Mouse (Mus musculus) megakaryocyte-erythroid progenitor cell, adult 5-6 weeks (primary cell): ENCODE results near the gene Dars2. TPM values are rescaled to one million over a fixed set of nuclear protein-coding genes. Genes with fewer than 3 reads are reported as not detected.
A peak's percentile ranks its signal among the peaks of the same experiment; 100 is the strongest.
"Not testable (repeated sequence)": the region's sequence is repeated elsewhere in the genome, so short reads cannot be mapped to it uniquely, and the experiment has no call there.

Experiments used
- ATAC-seq: replicated peaks from 2 replicates; pipeline ENCODE4 v1.8.0; 2016; ENCODE audit warnings: mild to moderate bottlenecking, inconsistent platforms; ENCODE audit not compliant: severe bottlenecking, poor library complexity, low FRiP score, low TSS enrichment
- total RNA-seq, 2 experiments: library from RNA; stranded (forward) in 1 of 2; stranded (reverse) in 1 of 2; fragments of 200-1000, 215-1000 nt in 1 of 2; fragments of >200 nt in 1 of 2; fragmentation: Nextera tagmentation in 1 of 2; gene quantifications; 2 replicates each; pipeline ENCODE4 v1.2.3; 2014 to 2017

Dars2 gene
- total RNA-seq, 2 experiments from 2014 or later: 35.8 to 52.1 TPM

- no peak for ATAC-seq
These were observed 34.0 kb downstream of the Dars2 start for GRCm38 (mm10) chr1:161036411-161036841.

GRCm38 (mm10) chr1:161035786-161036404 is 34.6 kb downstream of the Dars2 start:
- ATAC-seq: no peak

GRCm38 (mm10) chr1:161035281-161035785 is 35.1 kb downstream of the Dars2 start:
- peak; percentile 14 for ATAC-seq

GRCm38 (mm10) chr1:161034435-161035280 is 35.8 kb downstream of the Dars2 start, which contains the start of gene Zbtb37:
Gene Zbtb37 (minus strand): TSS chr1:161034849.
- peak; percentile 58 for ATAC-seq

GRCm38 (mm10) chr1:161033856-161034434 is 36.5 kb downstream of the Dars2 start:
- no peak for ATAC-seq

GRCm38 (mm10) chr1:161032345-161032744 is 38.1 kb downstream of the Dars2 start:
- no peak for ATAC-seq

GRCm38 (mm10) chr1:161031881-161032280 is 38.6 kb downstream of the Dars2 start:
- ATAC-seq: no peak

GRCm38 (mm10) chr1:161030058-161030457 is 40.4 kb downstream of the Dars2 start:
- no peak for ATAC-seq

GRCm38 (mm10) chr1:161028427-161028826 is 42.0 kb downstream of the Dars2 start:
- not testable (repeated sequence) for ATAC-seq

GRCm38 (mm10) chr1:161027196-161027595 is 43.3 kb downstream of the Dars2 start:
- no peak for ATAC-seq

- no peak for ATAC-seq
These were observed 44.8 kb downstream of the Dars2 start for GRCm38 (mm10) chr1:161025410-161026210.

GRCm38 (mm10) chr1:161020051-161020450 is 50.4 kb downstream of the Dars2 start:
- no peak for ATAC-seq

GRCm38 (mm10) chr1:161016378-161016777 is 54.1 kb downstream of the Dars2 start:
- no peak for ATAC-seq

GRCm38 (mm10) chr1:161010436-161010835 is 60.0 kb downstream of the Dars2 start:
- no peak for ATAC-seq

- ATAC-seq: no peak
These were observed 62.4 kb downstream of the Dars2 start for GRCm38 (mm10) chr1:161008038-161008437.

GRCm38 (mm10) chr1:161006471-161006870 is 64.0 kb downstream of the Dars2 start:
- no peak for ATAC-seq

GRCm38 (mm10) chr1:161005526-161005925 is 64.9 kb downstream of the Dars2 start:
- ATAC-seq: no peak

GRCm38 (mm10) chr1:161004942-161005341 is 65.5 kb downstream of the Dars2 start:
- no peak for ATAC-seq

- no peak for ATAC-seq
These were observed 76.6 kb downstream of the Dars2 start for GRCm38 (mm10) chr1:160993851-160994250.
